Comparison of ENCODE assay signal across 9 mouse cellular contexts in genomic region chr8:106140769-106141168, GRCm38 (mm10). TPM values are rescaled to one million over a fixed set of nuclear protein-coding genes. Genes with fewer than 3 reads are reported as not detected.
DNase-seq lines count a peak whose midpoint lies in the region; ATAC-seq and TF ChIP-seq lines count a peak whose summit lies in the region.
"Had no signal": no experiment of that assay in that cellular context is flagged by ENCODE, and none has a peak within 500 bp of the region (broad histone marks: within the 10 kb centered on the region; RNA-seq: fewer than 3 reads in every experiment).

No protein-coding gene starts in this region.

- no peak for TF ChIP-seq POLR2A in testis, adult 2 months (IDR thresholded peaks at IDR 0.05; ENCODE audit: control insufficient read depth, low read depth, low read length)

- no peak overlapping the region for H3K27ac ChIP-seq in kidney, embryonic 16.5 days (ENCODE audit: low read length)
- H3K27ac ChIP-seq in liver, embryonic 13.5 days, result no peak overlapping the region
- H3K27ac ChIP-seq in neural tube, embryonic 12.5 days, result no peak overlapping the region
- H3K27ac ChIP-seq in testis, adult 2 months (ENCODE audit: control insufficient read depth, insufficient read depth, low read depth, low read length), result no peak overlapping the region
- H3K27ac ChIP-seq: embryonic facial prominence, embryonic 15.5 days had no signal

- WGBS in kidney, embryonic 16.5 days, result 13% methylated on average over 13 of the region's 13 CpGs
- WGBS in liver, embryonic 13.5 days (ENCODE audit: insufficient replicate concordance), result 11% methylated on average over 13 of the region's 13 CpGs
- WGBS in neural tube, embryonic 12.5 days, result 17% methylated on average over 13 of the region's 13 CpGs

- peaks cover 25% of the 10 kb centered on the region; the same call in 1 of the 2 replicates for H3K4me1 ChIP-seq in kidney, embryonic 16.5 days (ENCODE audit: insufficient read depth, low read length)
- H3K4me1 ChIP-seq in liver, embryonic 13.5 days (replicated peaks), result peaks cover 33% of the 10 kb centered on the region
- H3K4me1 ChIP-seq in neural tube, embryonic 12.5 days, result peaks cover 24% of the 10 kb centered on the region
- peaks cover 21% of the 10 kb centered on the region for H3K4me1 ChIP-seq in testis, adult 2 months (ENCODE audit: control insufficient read depth, insufficient read depth, low read length)

- H3K9ac ChIP-seq in kidney, embryonic 16.5 days (replicated peaks; ENCODE audit: low read length), result no peak overlapping the region
- no peak overlapping the region for H3K9ac ChIP-seq in liver, embryonic 13.5 days
- H3K9ac ChIP-seq in neural tube, embryonic 12.5 days, result no peak overlapping the region
- H3K9ac ChIP-seq: embryonic facial prominence, embryonic 15.5 days had no signal

- H3K36me3 ChIP-seq in kidney, embryonic 16.5 days (ENCODE audit: insufficient read depth, low read length), result no peaks in the 10 kb centered on the region
- no peaks in the 10 kb centered on the region for H3K36me3 ChIP-seq in liver, embryonic 13.5 days
- H3K36me3 ChIP-seq in neural tube, embryonic 12.5 days, result no peaks in the 10 kb centered on the region
- no peaks in the 10 kb centered on the region for H3K36me3 ChIP-seq in testis, adult 2 months (ENCODE audit: control insufficient read depth, insufficient read depth, low read length)
- H3K36me3 ChIP-seq: embryonic facial prominence, embryonic 15.5 days had no signal

- H3K9me3 ChIP-seq in kidney, embryonic 16.5 days (ENCODE audit: low read length), result no peaks in the 10 kb centered on the region
- H3K9me3 ChIP-seq in liver, embryonic 13.5 days (replicated peaks), result no peaks in the 10 kb centered on the region
- no peaks in the 10 kb centered on the region for H3K9me3 ChIP-seq in neural tube, embryonic 12.5 days
- H3K9me3 ChIP-seq: embryonic facial prominence, embryonic 15.5 days had no signal

- TF ChIP-seq CTCF in testis, adult 2 months (IDR thresholded peaks at IDR 0.05; ENCODE audit: control insufficient read depth, insufficient read depth, insufficient replicate concordance, low read depth, low read length), result peak; percentile 23; the same call in 1 of the 2 replicates

- peak; percentile 75 for ATAC-seq in granulocyte monocyte progenitor cell, adult 5-6 weeks (replicated peaks; ENCODE audit: poor library complexity, severe bottlenecking)
- ATAC-seq in kidney, embryonic 16.5 days (ENCODE audit: low FRiP score, low TSS enrichment), result 0 out of 2 replicates have a peak, but pooled peaks have one; percentile 29
- ATAC-seq in liver, embryonic 13.5 days (ENCODE audit: low read depth), result 0 out of 2 replicates have a peak, but pooled peaks have one; percentile 23
- peak; percentile 76; the same call in 1 of the 2 replicates for ATAC-seq in neural tube, embryonic 12.5 days (ENCODE audit: low FRiP score, low read depth)

- no peak overlapping the region for H3K4me3 ChIP-seq in kidney, embryonic 16.5 days (ENCODE audit: low read length)
- H3K4me3 ChIP-seq in liver, embryonic 13.5 days (replicated peaks), result no peak overlapping the region
- no peak overlapping the region for H3K4me3 ChIP-seq in neural tube, embryonic 12.5 days
- H3K4me3 ChIP-seq in testis, adult 2 months (ENCODE audit: control insufficient read depth, low read depth, low read length), result no peak overlapping the region
- H3K4me3 ChIP-seq: embryonic facial prominence, embryonic 15.5 days had no signal

- H3K4me2 ChIP-seq in kidney, embryonic 16.5 days (replicated peaks; ENCODE audit: low read depth, low read length), result no peak overlapping the region
- H3K4me2 ChIP-seq in liver, embryonic 13.5 days, result no peak overlapping the region
- no peak overlapping the region for H3K4me2 ChIP-seq in neural tube, embryonic 12.5 days (replicated peaks)
- H3K4me2 ChIP-seq: embryonic facial prominence, embryonic 15.5 days had no signal

- peak; percentile 91 to 92 for DNase-seq in B cell, adult 2 months
- DNase-seq in adrenal gland, postnatal 14 days, result peak; percentile 91
- DNase-seq in embryo, embryonic 9.5 days (ENCODE audit: extremely low spot score), result peak; percentile 85
- peak; percentile 68 for DNase-seq in liver, embryonic 13.5 days

- H3K27me3 ChIP-seq in kidney, embryonic 16.5 days (ENCODE audit: insufficient read depth, low read length), result peaks cover 14% of the 10 kb centered on the region
- H3K27me3 ChIP-seq in liver, embryonic 13.5 days, result peaks cover 48% of the 10 kb centered on the region
- peaks cover 44% of the 10 kb centered on the region for H3K27me3 ChIP-seq in neural tube, embryonic 12.5 days (replicated peaks)
- H3K27me3 ChIP-seq in testis, adult 2 months (ENCODE audit: control insufficient read depth, insufficient read depth, low read length), result no peaks in the 10 kb centered on the region

RNA-seq across cellular contexts. Expression of gene Esrp2, which starts 4.0 kb away (rescaled TPM):
- 5.3 and 8.8 TPM in 2 replicates for total RNA-seq in adrenal gland, postnatal 14 days (2021)
- not detected in 2 replicates for total RNA-seq in granulocyte monocyte progenitor cell, adult 5-6 weeks (2014; fragmentation: Nextera tagmentation)
- not detected in 2 replicates for total RNA-seq in granulocyte monocyte progenitor cell, adult 5-6 weeks (2017)
- polyA plus RNA-seq in kidney, embryonic 16.5 days (2015; fragmentation: Nextera tagmentation; extraction: Ambion mirVana), result 24.3 and 28.5 TPM in 2 replicates
- 6.2 and 7.7 TPM in 2 replicates for polyA plus RNA-seq in liver, embryonic 13.5 days (2015; fragmentation: Nextera tagmentation; extraction: Ambion mirVana)
- 1.1 and 1.6 TPM in 2 replicates for polyA plus RNA-seq in neural tube, embryonic 12.5 days (2016; fragmentation: Nextera tagmentation; extraction: Ambion mirVana)
- 0.84 and 1.8 TPM in 2 replicates for polyA plus RNA-seq in testis, adult 2 months (2012; rRNA removed)

RNA-seq across cellular contexts. Expression of gene Pla2g15, which starts 9.4 kb away (rescaled TPM):
- total RNA-seq in adrenal gland, postnatal 14 days (2021), result 13.5 and 18.6 TPM in 2 replicates
- 22.9 and 35.4 TPM in 2 replicates for total RNA-seq in granulocyte monocyte progenitor cell, adult 5-6 weeks (2014; fragmentation: Nextera tagmentation)
- 12.9 and 17.9 TPM in 2 replicates for total RNA-seq in granulocyte monocyte progenitor cell, adult 5-6 weeks (2017)
- 14.9 and 15.6 TPM in 2 replicates for polyA plus RNA-seq in kidney, embryonic 16.5 days (2015; fragmentation: Nextera tagmentation; extraction: Ambion mirVana)
- 6.9 and 8.3 TPM in 2 replicates for polyA plus RNA-seq in liver, embryonic 13.5 days (2015; fragmentation: Nextera tagmentation; extraction: Ambion mirVana)
- 17.6 and 18.4 TPM in 2 replicates for polyA plus RNA-seq in neural tube, embryonic 12.5 days (2016; fragmentation: Nextera tagmentation; extraction: Ambion mirVana)
- 1.9 and 2.6 TPM in 2 replicates for polyA plus RNA-seq in testis, adult 2 months (2012; rRNA removed)

RNA-seq across cellular contexts. Expression of gene Slc7a6, which starts 27.9 kb away (rescaled TPM):
- total RNA-seq in adrenal gland, postnatal 14 days (2021), result 30.3 and 38.3 TPM in 2 replicates
- 29.6 and 30.3 TPM in 2 replicates for total RNA-seq in granulocyte monocyte progenitor cell, adult 5-6 weeks (2014; fragmentation: Nextera tagmentation)
- total RNA-seq in granulocyte monocyte progenitor cell, adult 5-6 weeks (2017), result 21.9 and 31.5 TPM in 2 replicates
- 49.9 and 52.4 TPM in 2 replicates for polyA plus RNA-seq in kidney, embryonic 16.5 days (2015; fragmentation: Nextera tagmentation; extraction: Ambion mirVana)
- 10.5 and 14.0 TPM in 2 replicates for polyA plus RNA-seq in liver, embryonic 13.5 days (2015; fragmentation: Nextera tagmentation; extraction: Ambion mirVana)
- 71.2 and 73.9 TPM in 2 replicates for polyA plus RNA-seq in neural tube, embryonic 12.5 days (2016; fragmentation: Nextera tagmentation; extraction: Ambion mirVana)
- 54.1 and 69.5 TPM in 2 replicates for polyA plus RNA-seq in testis, adult 2 months (2012; rRNA removed)

Comparison
In these comparisons a context has a peak if more than half of its experiments do, and no peak if none do; other contexts are left out.
1. ATAC-seq: peak in every context shown above with its lines; median percentile 76 in neural tube, embryonic 12.5 days; 75 in granulocyte monocyte progenitor cell, adult 5-6 weeks; 29 in kidney, embryonic 16.5 days; 23 in liver, embryonic 13.5 days.